In genomic region chr2:24434670-24435069, GRCm38 (mm10) we compare ENCODE assay signal across 44 mouse cellular contexts. TPM values are rescaled to one million over a fixed set of nuclear protein-coding genes. Genes with fewer than 3 reads are reported as not detected.
"Had no signal": no experiment of that assay in that cellular context is flagged by ENCODE, and none has a peak within 500 bp of the region (broad histone marks: within the 10 kb centered on the region; RNA-seq: fewer than 3 reads in every experiment).

No protein-coding gene starts in this region.

- H3K4me2 ChIP-seq: heart, embryonic 11.5 days; heart, embryonic 12.5 days; heart, embryonic 13.5 days; heart, embryonic 15.5 days; hindbrain, embryonic 12.5 days; hindbrain, embryonic 13.5 days; hindbrain, embryonic 14.5 days; hindbrain, embryonic 15.5 days; intestine, embryonic 15.5 days had no signal

- H3K36me3 ChIP-seq: heart, embryonic 12.5 days; heart, embryonic 13.5 days; heart, embryonic 15.5 days; hindbrain, embryonic 12.5 days; hindbrain, embryonic 13.5 days; hindbrain, embryonic 15.5 days; intestine, embryonic 15.5 days had no signal

- DNase-seq: heart, postnatal 10 days; heart, postnatal 14 days; heart, postnatal 36 days; heart, postnatal 4 days; kidney, adult 11 months; kidney, adult 2 months; kidney, adult 8-10 months; kidney, adult 9 months; kidney, postnatal 10 days; kidney, postnatal 14 days; kidney, postnatal 36 days; kidney, postnatal 4 days; layer of hippocampus, adult 9-11 months; layer of hippocampus, postnatal 36 days had no signal

- H3K4me3 ChIP-seq: heart, embryonic 12.5 days; heart, embryonic 13.5 days; heart, embryonic 15.5 days; hindbrain, embryonic 10.5 days; hindbrain, embryonic 12.5 days; hindbrain, embryonic 13.5 days; hindbrain, embryonic 15.5 days; intestine, embryonic 15.5 days; layer of hippocampus, adult 2 months; left cerebral cortex, adult 2 months had no signal

- ATAC-seq: hindbrain, embryonic 16.5 days; hindbrain, postnatal 0 days; inflammation-experienced regulatory T-cells, adult 6 months; intestine, embryonic 15.5 days; intestine, embryonic 16.5 days; intestine, postnatal 0 days had no signal

- H3K27me3 ChIP-seq: heart, embryonic 12.5 days; heart, embryonic 13.5 days; heart, embryonic 15.5 days; hindbrain, embryonic 12.5 days; hindbrain, embryonic 15.5 days; intestine, embryonic 15.5 days had no signal

- H3K9me3 ChIP-seq: heart, embryonic 12.5 days; heart, embryonic 13.5 days; heart, embryonic 15.5 days; hindbrain, embryonic 10.5 days; hindbrain, embryonic 12.5 days; hindbrain, embryonic 13.5 days; hindbrain, embryonic 15.5 days; intestine, embryonic 15.5 days had no signal

- H3K9ac ChIP-seq: heart, embryonic 12.5 days; heart, embryonic 13.5 days; heart, embryonic 15.5 days; hindbrain, embryonic 12.5 days; hindbrain, embryonic 13.5 days; hindbrain, embryonic 14.5 days; hindbrain, embryonic 15.5 days; intestine, embryonic 15.5 days had no signal

- H3K4me1 ChIP-seq: heart, embryonic 15.5 days; hindbrain, embryonic 10.5 days; hindbrain, embryonic 12.5 days; hindbrain, embryonic 13.5 days; hindbrain, embryonic 15.5 days; intestine, embryonic 15.5 days had no signal

- H3K27ac ChIP-seq: heart, embryonic 13.5 days; heart, embryonic 15.5 days; hindbrain, embryonic 10.5 days; hindbrain, embryonic 12.5 days; hindbrain, embryonic 13.5 days; hindbrain, embryonic 14.5 days; hindbrain, embryonic 15.5 days; hindbrain, postnatal 0 days; intestine, embryonic 15.5 days; kidney, postnatal 0 days; layer of hippocampus, adult 2 months; left cerebral cortex, adult 2 months had no signal

RNA-seq across cellular contexts. Expression of gene Pax8, which starts 40.7 kb away (rescaled TPM):
- total RNA-seq: heart, postnatal 10 days; heart, postnatal 14 days; heart, postnatal 25 days; heart, postnatal 36 days; heart, postnatal 4 days; hematopoietic stem cell, adult 5-6 weeks; layer of hippocampus, adult 18-20 months; layer of hippocampus, adult 2 months; layer of hippocampus, adult 8-10 months; layer of hippocampus, postnatal 10 days; layer of hippocampus, postnatal 14 days; layer of hippocampus, postnatal 25 days; layer of hippocampus, postnatal 36 days; left cerebral cortex, adult 18-20 months; left cerebral cortex, adult 2 months; left cerebral cortex, adult 8-10 months had no signal
- polyA plus RNA-seq: heart, embryonic 12.5 days; heart, embryonic 14.5 days; heart, embryonic 15.5 days; heart, embryonic 16.5 days; heart, postnatal 0 days; inflammation-experienced regulatory T-cells, adult 6 months had no signal
